Mouse (Mus musculus) embryonic facial prominence, embryonic 11.5 days (tissue): ENCODE measurements around the gene Ces1g. TPM values are rescaled to one million over a fixed set of nuclear protein-coding genes. Genes with fewer than 3 reads are reported as not detected.
A peak's percentile ranks its signal among the peaks of the same experiment; 100 is the strongest.

Source experiments
- ATAC-seq: fragments of 200-750 bp; cut with Nextera tagmentation; replicated peaks from 2 replicates; pipeline ENCODE4 v1.8.0; 2017; ENCODE audit warnings: low read depth; ENCODE audit not compliant: insufficient number of reproducible peaks, low FRiP score, low TSS enrichment
- DNase-seq: peaks from one replicate; pipeline ENCODE4 v3.0.0-alpha.2; 2015; ENCODE audit warnings: low spot score
- H3K27ac ChIP-seq: fragments of 300-500 bp; sonication (generic); replicated peaks from 2 replicates; pipeline ENCODE4 v1.5.1; 2014; ENCODE audit warnings: mild to moderate bottlenecking, low read depth, low read length, control low read depth
- H3K27me3 ChIP-seq: fragments of 300-500 bp; sonication (generic); 2 replicates; pipeline ENCODE4 v1.6.1; 2014; ENCODE audit warnings: mild to moderate bottlenecking, low read length, moderate library complexity, mixed read lengths; ENCODE audit not compliant: control insufficient read depth, insufficient read depth
- H3K36me3 ChIP-seq: fragments of 300-500 bp; sonication (generic); replicated peaks from 2 replicates; pipeline ENCODE4 v1.6.1; 2014; ENCODE audit warnings: low read depth, mild to moderate bottlenecking, low read length, moderate library complexity, mixed read lengths; ENCODE audit not compliant: control insufficient read depth, insufficient read depth
- H3K4me1 ChIP-seq: fragments of 300-500 bp; sonication (generic); 2 replicates; pipeline ENCODE4 v1.6.1; 2014; ENCODE audit warnings: low read length, mixed read lengths; ENCODE audit not compliant: control insufficient read depth, insufficient read depth
- H3K4me2 ChIP-seq: fragments of 300-500 bp; sonication (generic); 2 replicates; pipeline ENCODE4 v1.6.1; 2014; ENCODE audit warnings: low read depth, mild to moderate bottlenecking, control low read depth, low read length, moderate library complexity
- H3K4me3 ChIP-seq: fragments of 300-500 bp; sonication (generic); 2 replicates; pipeline ENCODE4 v1.5.1; 2014; ENCODE audit warnings: low read depth, low read length, control low read depth
- H3K9ac ChIP-seq: fragments of 300-500 bp; sonication (generic); replicated peaks from 2 replicates; pipeline ENCODE4 v1.6.1; 2014; ENCODE audit warnings: mild to moderate bottlenecking, control low read depth, low read length
- H3K9me3 ChIP-seq: fragments of 300-500 bp; sonication (generic); replicated peaks from 2 replicates; pipeline ENCODE4 v1.6.1; 2016; ENCODE audit warnings: mild to moderate bottlenecking, low read length, inconsistent platforms, mixed read lengths; ENCODE audit not compliant: control insufficient read depth
- WGBS: fragments of 180-500 bp; shearing (Covaris S2); extraction: QIAGEN DNeasy Blood & Tissue Kit; methylation state at CpG from one replicate; pipeline ENCODE4 v1.1.7; 2014; 5-methylcytosine and 5-hydroxymethylcytosine counted together
- polyA plus RNA-seq: library from polyadenylated mRNA; unstranded; fragments of >200 nt; fragmentation: Nextera tagmentation; extraction: Ambion mirVana; gene quantifications from 2 replicates; pipeline ENCODE4 v1.2.1, GENCODE M21; 2014

The Ces1g gene
- polyA plus RNA-seq = not detected in 2 replicates

DNA sequence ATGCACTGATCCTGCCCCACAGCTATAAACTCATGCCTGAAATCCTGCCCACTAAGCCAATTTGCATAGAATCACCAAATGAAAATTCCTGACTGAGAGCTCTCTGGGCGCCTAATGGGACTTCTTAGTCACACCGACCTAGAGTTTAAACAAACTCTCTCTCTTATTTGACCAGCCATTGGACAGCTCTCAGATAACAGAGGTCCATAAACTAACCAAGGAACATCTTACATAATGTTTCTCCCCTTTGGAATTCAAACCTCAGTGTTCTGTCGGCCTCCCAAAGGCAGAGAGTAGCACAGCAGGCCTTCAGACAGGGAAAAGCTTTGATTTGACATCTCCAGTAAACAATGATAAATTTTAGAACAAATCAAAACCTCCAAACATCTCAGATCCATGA is at the start of gene Ces1g:
Gene Ces1g, minus strand, starts transcription at position 102 of the 400 bp plus-strand sequence.
- ATAC-seq (no peak), DNase-seq (no peak)
- Histone ChIP-seq H3K27me3 (no peaks in the 10 kb centered on the region), H3K9ac (no peak within 1 kb of the TSS), H3K4me1 (no peaks in the 10 kb centered on the region), H3K27ac (no peak within 1 kb of the TSS), H3K4me2 (no peak within 1 kb of the TSS), H3K4me3 (no peak within 1 kb of the TSS), H3K36me3 (no peaks in the 10 kb centered on the region), H3K9me3 (no peaks in the 10 kb centered on the region)
- WGBS = 68% methylated on average over 3 of the region's 3 CpGs

DNA sequence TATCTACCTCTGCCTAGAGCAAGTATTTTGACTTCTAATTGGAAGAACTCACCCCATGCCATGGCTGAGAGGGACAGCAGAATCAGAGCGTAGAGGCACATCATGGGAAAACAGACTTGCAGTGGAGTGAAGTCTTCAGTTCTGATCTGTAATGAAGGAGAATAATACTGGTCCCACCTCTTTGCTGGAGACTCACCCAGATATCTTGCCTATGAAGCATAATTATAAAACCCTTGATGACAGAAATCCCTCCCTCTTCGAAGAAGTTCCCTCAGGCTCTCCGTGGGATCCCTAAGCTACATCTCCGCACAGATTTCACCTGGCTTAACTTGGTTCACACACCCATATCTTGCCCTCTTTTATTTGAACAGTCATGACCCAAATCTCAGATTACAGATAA is 42.5 kb upstream of the Ces1g start, which contains the start of gene Ces1h:
Gene Ces1h, minus strand, starts transcription at position 101 of the 400 bp plus-strand sequence.
- Histone ChIP-seq H3K4me1 (no peaks in the 10 kb centered on the region), H3K4me3 (no peak within 1 kb of the TSS), H3K27ac (no peak within 1 kb of the TSS), H3K27me3 (no peaks in the 10 kb centered on the region), H3K9ac (no peak within 1 kb of the TSS), H3K36me3 (no peaks in the 10 kb centered on the region), H3K9me3 (no peaks in the 10 kb centered on the region), H3K4me2 (no peak within 1 kb of the TSS)
- ATAC-seq = no peak
- no peak for DNase-seq
- 93% methylated on average over 4 of the region's 4 CpGs for WGBS

DNA sequence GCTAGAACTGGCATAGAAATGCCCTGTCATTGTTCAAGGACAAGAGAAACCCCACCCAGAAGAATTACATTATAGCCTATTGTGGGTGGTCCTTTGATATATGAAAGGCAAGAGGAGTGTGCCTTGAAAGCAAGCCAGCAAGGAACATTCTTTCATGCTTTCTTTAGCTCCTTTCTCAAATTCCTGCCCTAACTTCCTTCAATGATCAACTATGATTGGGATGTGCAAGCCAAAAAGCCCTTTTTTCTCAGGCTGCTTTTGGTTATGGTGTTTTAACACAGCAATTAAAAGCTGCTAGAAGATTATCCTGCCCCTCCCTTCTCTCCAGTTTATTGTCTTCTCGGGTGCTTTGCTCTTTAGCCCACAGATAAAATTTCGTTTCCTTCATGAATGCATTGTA is 32.4 kb upstream of the Ces1g start:
- Histone ChIP-seq H3K9me3 (no peaks in the 10 kb centered on the region), H3K36me3 (no peaks in the 10 kb centered on the region), H3K9ac (no peak overlapping the region), H3K27me3 (no peaks in the 10 kb centered on the region), H3K27ac (no peak overlapping the region), H3K4me2 (no peak overlapping the region), H3K4me1 (no peaks in the 10 kb centered on the region), H3K4me3 (no peak overlapping the region)
- DNase-seq = no peak
- ATAC-seq = no peak
- 52% methylated on average over 2 of the region's 2 CpGs for WGBS

DNA sequence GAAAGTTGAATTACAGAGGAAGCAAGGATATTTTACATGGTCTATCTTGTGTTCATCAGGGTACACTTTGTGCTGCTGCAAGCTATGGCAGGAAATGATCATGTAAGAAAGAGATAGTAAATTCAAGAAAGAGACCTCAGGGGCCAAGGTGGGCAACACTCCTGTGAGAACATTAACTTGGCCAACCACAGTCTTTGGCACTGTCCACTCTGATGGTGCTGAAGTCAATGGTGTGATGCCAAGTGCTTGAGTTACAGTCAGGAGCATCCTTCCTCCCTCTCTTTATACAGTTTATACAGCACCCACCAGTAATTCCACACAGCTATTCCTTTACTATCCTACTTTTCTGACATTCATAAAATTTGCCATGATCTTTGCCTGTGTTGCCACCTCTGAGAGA is 23.0 kb upstream of the Ces1g start:
- Histone ChIP-seq H3K27me3 (no peaks in the 10 kb centered on the region), H3K9me3 (no peaks in the 10 kb centered on the region), H3K36me3 (no peaks in the 10 kb centered on the region), H3K27ac (no peak overlapping the region), H3K4me3 (no peak overlapping the region), H3K4me1 (no peaks in the 10 kb centered on the region), H3K4me2 (no peak overlapping the region), H3K9ac (no peak overlapping the region)
- DNase-seq (peak; percentile 61), ATAC-seq (no peak)

DNA sequence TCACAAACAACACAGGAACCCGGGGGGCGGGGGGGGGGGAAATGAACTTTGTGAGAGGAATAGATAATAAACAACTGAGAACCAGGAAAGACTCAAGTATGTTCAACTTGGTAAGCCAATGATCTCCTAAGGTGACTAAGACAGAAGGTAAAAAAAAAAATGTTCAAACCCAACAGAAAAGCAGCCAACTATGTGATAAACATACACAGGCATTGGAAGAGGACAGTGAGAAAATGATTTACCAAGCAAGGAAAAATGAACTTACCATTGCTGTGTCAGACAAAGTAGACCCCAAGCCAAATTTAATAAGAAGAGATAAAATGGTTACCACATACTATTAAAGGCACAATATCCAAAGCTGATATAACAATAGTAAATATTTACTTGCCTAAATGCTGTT is 2.4 kb upstream of the Ces1g start:
- Histone ChIP-seq H3K27ac (no peak overlapping the region), H3K4me2 (no peak overlapping the region), H3K4me3 (no peak overlapping the region), H3K36me3 (no peaks in the 10 kb centered on the region), H3K9me3 (no peaks in the 10 kb centered on the region), H3K4me1 (no peaks in the 10 kb centered on the region), H3K27me3 (no peaks in the 10 kb centered on the region), H3K9ac (no peak overlapping the region)
- 88% methylated on average over 2 of the region's 2 CpGs for whole genome bisulfite sequencing
- ATAC-seq (no peak), DNase-seq (no peak)

DNA sequence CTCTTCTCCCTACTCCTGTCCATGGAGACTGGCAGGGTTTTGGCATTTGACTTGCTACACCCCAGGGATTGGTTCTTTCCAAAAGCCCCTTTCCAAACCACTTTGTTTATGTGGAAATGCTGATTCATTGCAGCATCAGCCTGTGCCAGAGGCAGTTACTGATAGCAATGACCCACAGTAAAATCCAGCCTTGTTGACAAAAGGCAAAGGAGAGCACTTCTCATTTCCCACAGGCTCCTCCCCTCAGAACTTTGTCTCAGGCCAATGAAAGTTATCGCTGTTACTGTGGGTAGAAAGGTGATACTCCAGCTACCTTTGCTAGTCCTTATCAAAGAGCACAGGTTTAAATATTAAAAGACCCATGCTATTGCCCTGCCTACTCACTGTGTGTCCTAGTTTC is 4.4 kb downstream of the Ces1g start:
- no peaks in the 10 kb centered on the region for H3K4me1 ChIP-seq
- no peak overlapping the region for H3K27ac ChIP-seq
- no peaks in the 10 kb centered on the region for H3K9me3 ChIP-seq
- no peak overlapping the region for H3K4me3 ChIP-seq
- H3K27me3 ChIP-seq = no peaks in the 10 kb centered on the region
- DNase-seq (no peak), ATAC-seq (no peak)
- no peaks in the 10 kb centered on the region for H3K36me3 ChIP-seq
- H3K4me2 ChIP-seq = no peak overlapping the region
- 89% methylated on average over 1 of the region's 1 CpGs for WGBS
- H3K9ac ChIP-seq = no peak overlapping the region

DNA sequence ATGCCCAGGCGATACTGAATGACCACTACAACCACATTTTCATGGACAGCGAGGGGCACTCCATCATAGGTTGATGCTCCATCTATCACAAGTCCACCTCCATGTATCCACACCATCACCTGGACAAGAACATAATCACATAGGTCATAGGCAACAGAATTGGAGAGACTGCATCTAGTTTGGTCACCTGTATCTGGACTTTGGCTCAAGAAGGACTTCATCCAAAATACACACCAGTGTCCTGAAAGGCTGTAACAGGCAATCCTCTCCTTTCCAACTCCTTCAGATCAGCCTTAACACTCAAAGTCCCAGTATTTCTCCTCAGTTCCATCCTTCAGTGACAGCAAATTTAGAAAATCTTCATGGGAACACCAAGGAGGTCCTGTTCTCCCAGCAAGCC is 6.0 kb downstream of the Ces1g start:
- DNase-seq (no peak), ATAC-seq (no peak)
- Histone ChIP-seq H3K27me3 (no peaks in the 10 kb centered on the region), H3K36me3 (no peaks in the 10 kb centered on the region), H3K9ac (no peak overlapping the region), H3K4me1 (no peaks in the 10 kb centered on the region), H3K9me3 (no peaks in the 10 kb centered on the region), H3K27ac (no peak overlapping the region), H3K4me3 (no peak overlapping the region), H3K4me2 (no peak overlapping the region)
- 89% methylated on average over 2 of the region's 2 CpGs for WGBS

GRCm38 (mm10) chr8:93325123-93325522 is 12.0 kb downstream of the Ces1g start:
- no peak overlapping the region for H3K4me2 ChIP-seq
- 77% methylated on average over 2 of the region's 2 CpGs for WGBS
- no peak overlapping the region for H3K4me3 ChIP-seq
- no peak overlapping the region for H3K27ac ChIP-seq
- H3K9ac ChIP-seq = no peak overlapping the region
- no peaks in the 10 kb centered on the region for H3K9me3 ChIP-seq
- H3K36me3 ChIP-seq = no peaks in the 10 kb centered on the region
- no peak for ATAC-seq
- no peaks in the 10 kb centered on the region for H3K27me3 ChIP-seq
- no peaks in the 10 kb centered on the region for H3K4me1 ChIP-seq
- DNase-seq = no peak
